Mouse (Mus musculus): ENCODE measurements around the gene Rprd2. TPM values are rescaled to one million over a fixed set of nuclear protein-coding genes. Genes with fewer than 3 reads are reported as not detected.
A peak's percentile ranks its signal among the peaks of the same experiment; 100 is the strongest.

Rprd2 gene
- total and polyA plus RNA-seq, 2 experiments = 5.1 to 7.6 TPM

GRCm38 (mm10) chr3:95855502-95856089 lies 36.9 kb upstream of the Rprd2 start, which contains the start of gene Prpf3:
Gene Prpf3, minus strand, starts transcription at chr3:95855885.
- under 1% methylated on average over 56 of the region's 56 CpGs for WGBS
- Histone ChIP-seq H3K4me1 (ENCODE audit: control insufficient read depth, insufficient read depth, low read length) (peaks cover 2% of the 10 kb centered on the region; the same call in 1 of the 2 replicates), H3K4me3 (ENCODE audit: insufficient read depth, low read depth, low read length) (peak within 1 kb of the TSS; percentile 86), H3K9ac (ENCODE audit: low read depth, low read length) (peak within 1 kb of the TSS; percentile 94), H3K27me3 (ENCODE audit: control insufficient read depth, insufficient read depth, low read length) (no peaks in the 10 kb centered on the region), H3K27ac (replicated peaks; ENCODE audit: insufficient read depth, low read depth, low read length) (peak within 1 kb of the TSS; percentile 53), H3K36me3 (ENCODE audit: control insufficient read depth, insufficient read depth, low read length) (peaks cover 22% of the 10 kb centered on the region), H3K79me2 (ENCODE audit: control insufficient read depth, insufficient read depth, low read length) (peaks cover 4% of the 10 kb centered on the region; the same call in 1 of the 2 replicates)
- DNase-seq (ENCODE audit: extremely low read depth, low read depth, low spot score) = peak; percentile 81
- TF ChIP-seq POLR2A (IDR thresholded peaks at IDR 0.05; ENCODE audit: extremely low read depth, insufficient read depth, low read length) (peak; percentile 74), CTCF (IDR thresholded peaks at IDR 0.05; ENCODE audit: low read depth, low read length) (no peak)

- H3K79me2 ChIP-seq (ENCODE audit: control insufficient read depth, insufficient read depth, low read length) = peaks cover 4% of the 10 kb centered on the region; the same call in 1 of the 2 replicates
- H3K36me3 ChIP-seq (ENCODE audit: control insufficient read depth, insufficient read depth, low read length) = peaks cover 56% of the 10 kb centered on the region
- WGBS = 96% methylated on average over 8 of the region's 8 CpGs
- peaks cover 2% of the 10 kb centered on the region; the same call in 1 of the 2 replicates for H3K4me1 ChIP-seq (ENCODE audit: control insufficient read depth, insufficient read depth, low read length)
- no peak overlapping the region for H3K4me3 ChIP-seq (ENCODE audit: insufficient read depth, low read depth, low read length)
- no peak overlapping the region for H3K27ac ChIP-seq (replicated peaks; ENCODE audit: insufficient read depth, low read depth, low read length)
- no peak for DNase-seq (ENCODE audit: extremely low read depth, low read depth, low spot score)
- TF ChIP-seq POLR2A (IDR thresholded peaks at IDR 0.05; ENCODE audit: extremely low read depth, insufficient read depth, low read length) (no peak), CTCF (IDR thresholded peaks at IDR 0.05; ENCODE audit: low read depth, low read length) (no peak)
- H3K27me3 ChIP-seq (ENCODE audit: control insufficient read depth, insufficient read depth, low read length) = no peaks in the 10 kb centered on the region
- H3K9ac ChIP-seq (ENCODE audit: low read depth, low read length) = no peak overlapping the region
These were observed 32.7 kb upstream of the Rprd2 start for GRCm38 (mm10) chr3:95851317-95851716.

- no peak overlapping the region for H3K4me3 ChIP-seq (ENCODE audit: insufficient read depth, low read depth, low read length)
- no peak overlapping the region for H3K9ac ChIP-seq (ENCODE audit: low read depth, low read length)
- no peak overlapping the region for H3K27ac ChIP-seq (replicated peaks; ENCODE audit: insufficient read depth, low read depth, low read length)
- no peak for DNase-seq (ENCODE audit: extremely low read depth, low read depth, low spot score)
- no peaks in the 10 kb centered on the region for H3K27me3 ChIP-seq (ENCODE audit: control insufficient read depth, insufficient read depth, low read length)
- WGBS = 76% methylated on average over 4 of the region's 4 CpGs
- peaks cover 62% of the 10 kb centered on the region for H3K36me3 ChIP-seq (ENCODE audit: control insufficient read depth, insufficient read depth, low read length)
- H3K4me1 ChIP-seq (ENCODE audit: control insufficient read depth, insufficient read depth, low read length) = peaks cover 2% of the 10 kb centered on the region; the same call in 1 of the 2 replicates
- peaks cover 4% of the 10 kb centered on the region; the same call in 1 of the 2 replicates for H3K79me2 ChIP-seq (ENCODE audit: control insufficient read depth, insufficient read depth, low read length)
- no peak for TF ChIP-seq POLR2A (IDR thresholded peaks at IDR 0.05; ENCODE audit: extremely low read depth, insufficient read depth, low read length)
- TF ChIP-seq CTCF (IDR thresholded peaks at IDR 0.05; ENCODE audit: low read depth, low read length) = no peak
These were observed 31.9 kb upstream of the Rprd2 start for GRCm38 (mm10) chr3:95850611-95851010.

- no peak overlapping the region for H3K4me3 ChIP-seq (ENCODE audit: insufficient read depth, low read depth, low read length)
- 91% methylated on average over 3 of the region's 3 CpGs for WGBS
- TF ChIP-seq CTCF (IDR thresholded peaks at IDR 0.05; ENCODE audit: low read depth, low read length) = no peak
- no peak for TF ChIP-seq POLR2A (IDR thresholded peaks at IDR 0.05; ENCODE audit: extremely low read depth, insufficient read depth, low read length)
- no peaks in the 10 kb centered on the region for H3K27me3 ChIP-seq (ENCODE audit: control insufficient read depth, insufficient read depth, low read length)
- DNase-seq (ENCODE audit: extremely low read depth, low read depth, low spot score) = no peak
- no peaks in the 10 kb centered on the region for H3K4me1 ChIP-seq (ENCODE audit: control insufficient read depth, insufficient read depth, low read length)
- H3K27ac ChIP-seq (replicated peaks; ENCODE audit: insufficient read depth, low read depth, low read length) = no peak overlapping the region
- peaks cover 60% of the 10 kb centered on the region for H3K36me3 ChIP-seq (ENCODE audit: control insufficient read depth, insufficient read depth, low read length)
- no peak overlapping the region for H3K9ac ChIP-seq (ENCODE audit: low read depth, low read length)
- H3K79me2 ChIP-seq (ENCODE audit: control insufficient read depth, insufficient read depth, low read length) = no peaks in the 10 kb centered on the region
These were observed 24.0 kb upstream of the Rprd2 start for GRCm38 (mm10) chr3:95842503-95843214.

- H3K27ac ChIP-seq (replicated peaks; ENCODE audit: insufficient read depth, low read depth, low read length) = no peak overlapping the region
- H3K9ac ChIP-seq (ENCODE audit: low read depth, low read length) = no peak overlapping the region
- H3K4me1 ChIP-seq (ENCODE audit: control insufficient read depth, insufficient read depth, low read length) = no peaks in the 10 kb centered on the region
- DNase-seq (ENCODE audit: extremely low read depth, low read depth, low spot score) = no peak
- 94% methylated on average over 2 of the region's 2 CpGs for WGBS
- no peak overlapping the region for H3K4me3 ChIP-seq (ENCODE audit: insufficient read depth, low read depth, low read length)
- no peak for TF ChIP-seq POLR2A (IDR thresholded peaks at IDR 0.05; ENCODE audit: extremely low read depth, insufficient read depth, low read length)
- TF ChIP-seq CTCF (IDR thresholded peaks at IDR 0.05; ENCODE audit: low read depth, low read length) = no peak
- no peaks in the 10 kb centered on the region for H3K27me3 ChIP-seq (ENCODE audit: control insufficient read depth, insufficient read depth, low read length)
- H3K36me3 ChIP-seq (ENCODE audit: control insufficient read depth, insufficient read depth, low read length) = peaks cover 53% of the 10 kb centered on the region
- no peaks in the 10 kb centered on the region for H3K79me2 ChIP-seq (ENCODE audit: control insufficient read depth, insufficient read depth, low read length)
These were observed 20.6 kb upstream of the Rprd2 start for GRCm38 (mm10) chr3:95839250-95839649.
